Mouse (Mus musculus): ENCODE measurements at regions not wholly inside any gene's neighbourhood (a gene's known extent, or its start where the extent isn't known, plus 50 kb on each side); places are given as distances from the start of the nearest gene placed in this dataset.
"Not testable (repeated sequence)": the region's sequence is repeated elsewhere in the genome, so short reads cannot be mapped to it uniquely, and the experiment has no call there.

DNA sequence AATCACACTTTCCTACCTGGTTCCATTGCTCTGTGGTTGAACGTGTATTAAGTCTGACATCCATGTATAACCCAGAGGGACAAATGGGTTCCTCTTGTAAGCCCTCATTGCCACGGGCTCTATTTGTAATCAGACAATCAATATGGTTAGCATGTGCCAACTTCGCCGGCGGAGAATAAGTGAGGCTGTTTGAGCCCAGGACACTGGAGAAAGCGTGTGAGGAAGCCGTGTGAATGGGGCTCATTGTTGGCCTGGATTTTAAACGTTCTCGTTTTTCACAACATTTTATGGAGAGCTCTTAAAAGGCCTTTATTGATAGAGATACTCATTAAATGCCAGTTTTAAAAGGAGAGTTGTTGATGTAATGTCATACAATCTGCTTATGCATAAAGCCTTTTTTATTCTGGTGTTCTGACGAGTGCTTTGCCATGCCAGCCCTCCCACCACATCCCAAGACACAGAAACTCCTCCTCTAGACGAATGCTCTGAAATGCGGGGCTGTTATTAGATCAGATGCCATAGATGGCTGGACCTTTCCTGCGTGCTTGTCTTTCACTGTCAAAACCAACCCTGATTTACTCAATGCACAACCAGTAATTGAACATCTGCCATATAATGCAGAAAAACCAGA is 218.8 kb upstream of the Btg1 start:
- no peaks in the 10 kb centered on the region for H3K36me3 ChIP-seq (replicated peaks; ENCODE audit: low read length)
- H3K4me3 ChIP-seq (replicated peaks) = no peak overlapping the region
- no peaks in the 10 kb centered on the region for H3K27me3 ChIP-seq (replicated peaks)
- peaks cover 3% of the 10 kb centered on the region; the same call in 1 of the 2 replicates for H3K4me1 ChIP-seq
- no peak for TF ChIP-seq GATA1 (IDR thresholded peaks at IDR 0.05; ENCODE audit: borderline replicate concordance, low read length)
- TF ChIP-seq FLI1 (IDR thresholded peaks at IDR 0.05; ENCODE audit: low read length) = no peak
- no peaks in the 10 kb centered on the region for H3K9me3 ChIP-seq

DNA sequence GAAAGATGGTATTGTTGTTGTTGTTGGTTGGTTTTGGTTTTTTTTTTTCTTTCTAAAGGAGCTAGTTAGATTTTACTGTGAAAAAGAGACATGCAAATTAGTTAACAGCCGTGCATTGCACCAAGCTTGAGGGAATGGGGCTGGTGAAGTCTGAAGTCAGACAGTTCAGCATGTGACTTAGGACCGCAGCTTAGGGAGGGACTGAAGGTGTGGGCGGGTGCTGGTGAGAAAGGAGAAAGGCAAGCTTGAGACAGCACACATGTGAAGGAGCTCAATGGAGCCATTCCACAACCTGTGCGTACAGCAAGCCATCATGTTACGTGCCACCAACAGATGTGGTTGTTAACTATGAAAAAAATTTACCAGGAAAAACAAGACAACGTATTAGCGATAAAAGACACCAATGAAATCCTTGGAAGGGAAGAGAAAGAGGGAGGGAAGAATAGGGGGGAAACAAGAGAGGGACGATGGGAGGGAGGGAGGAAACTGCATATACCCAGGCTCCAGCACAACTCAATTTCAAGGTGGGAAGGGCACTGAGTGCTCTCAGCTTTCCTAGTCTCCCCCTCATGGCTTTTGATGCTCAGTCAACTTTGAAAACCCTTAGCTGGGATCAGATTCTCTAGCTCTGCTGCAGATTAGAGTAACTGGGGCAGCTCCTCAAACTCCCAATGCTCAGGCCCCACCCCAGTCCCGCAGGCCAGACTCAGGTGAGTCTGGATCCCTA is 218.1 kb upstream of the Btg1 start:
- Histone ChIP-seq H3K4me1 (peaks cover 3% of the 10 kb centered on the region; the same call in 1 of the 2 replicates), H3K4me3 (replicated peaks) (no peak overlapping the region), H3K36me3 (replicated peaks; ENCODE audit: low read length) (no peaks in the 10 kb centered on the region), H3K27me3 (replicated peaks) (no peaks in the 10 kb centered on the region), H3K9me3 (no peaks in the 10 kb centered on the region)
- TF ChIP-seq FLI1 (IDR thresholded peaks at IDR 0.05; ENCODE audit: low read length) (no peak), GATA1 (IDR thresholded peaks at IDR 0.05; ENCODE audit: borderline replicate concordance, low read length) (no peak)

DNA sequence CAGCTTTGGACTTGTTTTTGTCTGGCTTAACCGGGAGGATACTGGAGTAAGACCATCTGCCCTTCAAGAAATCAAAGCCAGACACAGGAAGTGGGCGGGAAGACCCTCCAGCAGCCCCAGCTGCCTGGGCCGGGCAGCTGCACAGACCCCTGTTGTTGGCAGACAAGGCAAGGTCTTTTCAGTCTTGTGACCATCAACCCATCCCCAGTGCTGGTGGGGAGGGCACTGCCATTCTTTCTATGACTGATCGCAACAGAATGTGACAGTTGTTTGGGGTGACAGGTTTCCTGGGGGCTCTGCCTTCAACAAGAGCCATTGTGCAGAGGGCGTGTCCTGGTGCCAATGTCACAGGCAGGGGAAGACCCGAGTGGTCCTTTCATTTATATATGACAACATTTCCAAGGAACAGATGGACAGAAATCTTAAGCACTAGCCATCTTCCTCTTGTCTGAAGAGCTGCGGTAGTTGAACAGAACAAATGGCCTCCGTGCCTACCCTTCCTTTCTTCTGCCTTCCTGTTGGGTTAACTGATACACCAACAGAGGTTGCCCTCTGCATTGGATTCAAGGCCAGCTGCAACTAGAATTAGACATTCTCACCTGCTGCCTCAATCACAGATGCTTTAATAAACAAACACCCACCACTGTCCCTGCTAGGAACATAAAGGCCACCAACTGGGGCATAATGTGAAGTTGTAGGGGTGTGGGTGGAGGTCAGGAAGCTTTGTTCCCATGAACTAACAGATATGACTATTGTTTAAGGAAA is 217.0 kb upstream of the Btg1 start:
- Histone ChIP-seq H3K4me1 (peaks cover 3% of the 10 kb centered on the region; the same call in 1 of the 2 replicates), H3K9me3 (no peaks in the 10 kb centered on the region), H3K36me3 (replicated peaks; ENCODE audit: low read length) (no peaks in the 10 kb centered on the region), H3K4me3 (replicated peaks) (no peak overlapping the region), H3K27me3 (replicated peaks) (no peaks in the 10 kb centered on the region)
- TF ChIP-seq FLI1 (IDR thresholded peaks at IDR 0.05; ENCODE audit: low read length) = no peak

DNA sequence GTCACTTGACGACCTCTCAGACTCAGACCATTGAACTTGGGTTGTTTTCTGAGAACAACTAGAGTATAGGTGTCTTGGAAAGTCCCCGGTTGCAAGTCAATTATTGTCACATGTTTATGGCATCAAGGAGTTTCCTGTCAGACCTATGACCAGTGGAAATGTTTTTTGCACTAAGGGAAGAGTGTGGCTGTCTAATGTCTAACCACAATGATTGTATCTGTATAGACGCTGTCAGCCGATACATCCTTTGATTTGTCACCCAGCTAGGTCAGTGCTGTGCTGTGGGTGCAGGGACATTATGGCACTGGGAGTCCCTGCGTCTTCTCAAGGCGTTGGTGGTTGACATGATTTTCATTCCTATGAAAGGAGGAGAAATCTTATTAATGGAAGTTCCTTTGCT is 216.0 kb upstream of the Btg1 start:
- H3K36me3 ChIP-seq (replicated peaks; ENCODE audit: low read length) = no peaks in the 10 kb centered on the region
- H3K9me3 ChIP-seq = no peaks in the 10 kb centered on the region
- no peaks in the 10 kb centered on the region for H3K27me3 ChIP-seq (replicated peaks)
- no peak for TF ChIP-seq GATA1 (IDR thresholded peaks at IDR 0.05; ENCODE audit: borderline replicate concordance, low read length)
- no peak for TF ChIP-seq FLI1 (IDR thresholded peaks at IDR 0.05; ENCODE audit: low read length)
- no peak overlapping the region for H3K4me3 ChIP-seq (replicated peaks)
- H3K4me1 ChIP-seq = peaks cover 3% of the 10 kb centered on the region; the same call in 1 of the 2 replicates

DNA sequence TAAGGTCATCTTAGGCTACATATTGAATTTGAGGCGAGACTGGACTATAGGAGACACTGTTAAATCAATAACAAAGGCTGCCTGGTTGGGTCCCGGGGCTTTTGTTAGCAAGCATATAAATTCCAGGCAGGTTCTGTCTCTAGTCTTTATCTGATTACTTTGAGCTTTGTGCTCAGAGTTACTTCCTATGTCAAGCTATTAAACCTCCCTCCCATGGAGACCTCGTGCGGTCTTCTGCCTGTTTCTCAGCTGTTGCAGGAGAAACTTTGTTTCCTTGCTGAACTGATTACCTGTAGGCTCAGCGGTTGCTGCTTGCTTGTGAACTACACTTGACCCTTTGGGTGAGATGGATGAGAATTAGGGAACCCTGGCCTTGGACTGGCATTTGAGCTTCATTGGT is 210.5 kb upstream of the Btg1 start:
- peaks cover 8% of the 10 kb centered on the region for H3K4me1 ChIP-seq
- no peak overlapping the region for H3K4me3 ChIP-seq (replicated peaks)
- no peaks in the 10 kb centered on the region for H3K36me3 ChIP-seq (replicated peaks; ENCODE audit: low read length)
- H3K27me3 ChIP-seq (replicated peaks) = no peaks in the 10 kb centered on the region
- H3K9me3 ChIP-seq = no peaks in the 10 kb centered on the region
- TF ChIP-seq FLI1 (IDR thresholded peaks at IDR 0.05; ENCODE audit: low read length) (no peak), GATA1 (IDR thresholded peaks at IDR 0.05; ENCODE audit: borderline replicate concordance, low read length) (no peak)

DNA sequence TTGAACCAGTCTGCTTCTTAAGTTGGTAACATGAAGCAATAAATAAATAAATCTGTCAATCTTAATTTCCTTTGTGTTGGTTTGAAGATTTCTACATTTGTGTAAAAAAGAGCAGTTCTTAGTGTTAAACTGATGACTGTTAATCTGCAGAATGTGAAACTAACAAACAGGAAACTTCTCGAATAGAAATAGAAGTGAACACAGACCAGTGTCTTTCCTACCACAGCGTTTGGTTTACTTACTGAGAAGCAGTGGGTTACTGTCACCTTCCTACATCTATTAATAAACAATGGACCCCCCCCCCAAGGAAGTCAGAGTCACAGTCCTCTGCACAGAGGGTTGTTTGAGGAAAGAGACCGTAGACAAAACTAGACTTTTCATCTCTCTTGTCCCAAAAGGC is 209.0 kb upstream of the Btg1 start:
- H3K36me3 ChIP-seq (replicated peaks; ENCODE audit: low read length) = no peaks in the 10 kb centered on the region
- no peaks in the 10 kb centered on the region for H3K9me3 ChIP-seq
- TF ChIP-seq GATA1 (IDR thresholded peaks at IDR 0.05; ENCODE audit: borderline replicate concordance, low read length) = no peak
- TF ChIP-seq FLI1 (IDR thresholded peaks at IDR 0.05; ENCODE audit: low read length) = no peak
- H3K4me3 ChIP-seq (replicated peaks) = no peak overlapping the region
- H3K4me1 ChIP-seq = peaks cover 8% of the 10 kb centered on the region
- H3K27me3 ChIP-seq (replicated peaks) = no peaks in the 10 kb centered on the region

DNA sequence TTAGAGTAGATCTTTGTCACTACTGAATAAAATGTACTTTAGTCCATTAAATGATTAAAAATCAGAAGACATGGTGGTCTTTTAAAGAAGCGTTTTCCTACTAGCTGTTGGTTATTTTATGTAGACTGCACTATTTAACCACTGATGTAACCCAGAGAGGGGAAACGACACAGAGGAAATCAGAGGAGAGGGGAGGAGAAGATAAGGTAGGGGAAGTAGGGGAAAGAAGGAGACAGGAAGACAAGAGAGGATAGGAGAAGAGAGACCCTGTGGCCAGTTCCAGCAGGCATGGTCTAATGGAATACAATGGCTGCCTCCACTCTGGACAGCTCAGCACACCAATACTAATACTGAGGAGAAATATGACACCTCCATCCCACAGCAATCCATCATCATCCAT is 208.6 kb upstream of the Btg1 start:
- H3K9me3 ChIP-seq = no peaks in the 10 kb centered on the region
- peak overlapping the region; percentile 23 for H3K4me3 ChIP-seq (replicated peaks)
- peaks cover 8% of the 10 kb centered on the region for H3K4me1 ChIP-seq
- no peaks in the 10 kb centered on the region for H3K36me3 ChIP-seq (replicated peaks; ENCODE audit: low read length)
- no peaks in the 10 kb centered on the region for H3K27me3 ChIP-seq (replicated peaks)
- TF ChIP-seq GATA1 (IDR thresholded peaks at IDR 0.05; ENCODE audit: borderline replicate concordance, low read length) (no peak), FLI1 (IDR thresholded peaks at IDR 0.05; ENCODE audit: low read length) (no peak)

DNA sequence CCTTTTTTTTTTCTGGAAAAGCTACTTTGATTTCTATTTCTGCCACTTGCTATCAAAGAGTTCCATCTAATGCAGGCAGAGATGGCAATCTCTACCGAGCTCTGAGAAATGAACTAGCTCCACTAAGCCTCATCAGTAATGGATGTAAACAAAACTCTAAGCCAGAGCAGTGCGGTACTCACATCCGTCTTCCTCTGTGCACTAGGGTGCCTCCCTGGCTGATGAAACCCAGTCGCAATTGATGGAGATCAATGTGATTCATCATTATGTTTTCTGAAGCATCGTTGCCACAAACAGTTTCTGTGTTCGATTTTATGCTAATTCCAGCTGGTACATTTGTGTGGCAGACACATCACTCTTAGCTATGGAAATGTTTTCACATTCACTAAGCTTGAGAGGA is 206.8 kb upstream of the Btg1 start:
- no peaks in the 10 kb centered on the region for H3K9me3 ChIP-seq
- no peaks in the 10 kb centered on the region for H3K36me3 ChIP-seq (replicated peaks; ENCODE audit: low read length)
- no peaks in the 10 kb centered on the region for H3K27me3 ChIP-seq (replicated peaks)
- H3K4me1 ChIP-seq = peaks cover 8% of the 10 kb centered on the region
- TF ChIP-seq FLI1 (IDR thresholded peaks at IDR 0.05; ENCODE audit: low read length) = no peak
- no peak for TF ChIP-seq GATA1 (IDR thresholded peaks at IDR 0.05; ENCODE audit: borderline replicate concordance, low read length)
- H3K4me3 ChIP-seq (replicated peaks) = no peak overlapping the region

DNA sequence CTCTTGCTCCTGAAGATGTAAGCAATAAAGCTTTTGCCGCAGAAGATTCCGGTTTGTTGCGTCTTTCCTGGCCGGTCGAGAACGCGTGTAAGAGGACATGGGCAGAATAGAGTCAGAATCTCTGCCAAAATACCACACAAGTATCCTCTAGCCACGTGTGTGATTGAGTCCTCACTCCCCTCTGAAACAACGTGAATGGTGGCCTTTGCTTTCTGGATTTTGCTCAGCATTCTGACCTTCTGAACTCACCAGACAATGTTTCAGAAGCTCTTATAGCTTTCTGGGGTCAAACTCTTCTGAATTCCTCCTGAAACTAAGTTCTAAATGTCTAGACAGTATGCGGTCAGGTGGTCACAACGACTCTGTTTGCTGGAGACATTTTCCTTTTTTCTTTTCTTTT is 202.0 kb upstream of the Btg1 start:
- TF ChIP-seq GATA1 (IDR thresholded peaks at IDR 0.05; ENCODE audit: borderline replicate concordance, low read length) = no peak
- TF ChIP-seq FLI1 (IDR thresholded peaks at IDR 0.05; ENCODE audit: low read length) = no peak
- Histone ChIP-seq H3K9me3 (no peaks in the 10 kb centered on the region), H3K36me3 (replicated peaks; ENCODE audit: low read length) (no peaks in the 10 kb centered on the region), H3K4me1 (no peaks in the 10 kb centered on the region), H3K4me3 (replicated peaks) (no peak overlapping the region), H3K27me3 (replicated peaks) (peaks cover 3% of the 10 kb centered on the region)

DNA sequence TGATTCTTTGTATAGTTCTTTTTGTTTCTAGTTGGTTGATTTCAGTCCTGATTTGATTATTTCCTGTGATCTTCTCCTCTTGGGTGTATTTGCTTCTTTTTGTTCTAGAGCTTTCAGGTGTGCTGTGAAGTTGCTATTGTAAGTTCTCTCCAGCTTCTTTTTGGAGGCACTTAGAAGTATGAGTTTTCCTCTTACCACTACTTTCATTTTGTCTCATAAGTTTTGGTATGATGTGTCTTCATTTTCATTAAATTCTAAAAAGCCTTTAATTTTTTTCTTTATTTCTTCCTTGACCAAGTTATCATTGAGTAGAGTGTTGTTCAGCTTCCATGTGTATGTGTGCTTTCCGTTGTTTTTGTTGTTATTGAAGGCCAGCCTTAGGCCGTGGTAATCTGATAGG is 195.3 kb upstream of the Btg1 start:
- not testable (repeated sequence) for H3K4me3 ChIP-seq (replicated peaks); H3K36me3 ChIP-seq (replicated peaks; ENCODE audit: low read length); H3K9me3 ChIP-seq; H3K4me1 ChIP-seq; H3K27me3 ChIP-seq (replicated peaks)

Data from megakaryocyte, embryonic 14.5 days (primary cell).